ENCODE assay signal across 15 mouse cellular contexts in the genomic region with DNA sequence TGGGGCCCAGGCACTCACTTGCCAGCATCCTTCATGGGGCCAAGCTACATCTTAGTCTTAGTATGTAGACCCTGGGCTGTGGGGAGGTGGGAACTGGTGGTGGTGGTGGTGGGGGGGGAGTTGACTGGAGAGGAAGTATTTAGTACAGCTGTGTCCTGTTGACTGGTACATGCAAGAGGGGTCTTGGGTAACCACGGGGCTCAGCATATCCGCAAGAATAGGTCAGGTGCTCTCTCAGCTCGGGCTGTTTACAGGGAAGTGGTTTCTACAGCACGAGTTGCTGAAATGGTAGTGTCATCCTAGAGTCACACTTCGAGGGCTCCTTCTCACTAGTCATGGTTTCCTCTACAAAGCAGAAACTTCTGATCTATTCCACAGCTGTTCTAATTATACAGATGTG. TPM values are rescaled to one million over a fixed set of nuclear protein-coding genes. Genes with fewer than 3 reads are reported as not detected.
A peak's percentile ranks its signal among the peaks of the same experiment; 100 is the strongest.
DNase-seq lines count a peak whose midpoint lies in the region; ATAC-seq lines count a peak whose summit lies in the region.
"Had no signal": no experiment of that assay in that cellular context is flagged by ENCODE, and none has a peak within 500 bp of the region (broad histone marks: within the 10 kb centered on the region; RNA-seq: fewer than 3 reads in every experiment).

No protein-coding gene starts in this region.

- peak; percentile 53 to 62 for DNase-seq in lung, postnatal 4 days
- peak; percentile 69 to 75 for DNase-seq in spleen, postnatal 36 days (ENCODE audit: low spot score in 2 of 2)
- DNase-seq in gastrocnemius, adult 8-10 months (ENCODE audit: low spot score in 2 of 2), result no peak
- no peak for DNase-seq in kidney, postnatal 10 days
- DNase-seq in right cerebral cortex, adult 2 months (ENCODE audit: low spot score in 2 of 2), result no peak
- DNase-seq in urinary bladder, postnatal 25 days (ENCODE audit: low spot score), result no peak
- DNase-seq: adrenal gland, postnatal 25 days had no signal

- ATAC-seq in CD4-positive, CD25-positive, alpha-beta regulatory T cell, adult 4 months, result peak; percentile 92
- peak; percentile 85 for ATAC-seq in common myeloid progenitor, adult 5-6 weeks (replicated peaks; ENCODE audit: low read depth, poor library complexity, severe bottlenecking)

RNA-seq across cellular contexts. Expression of a gene that starts 5.3 kb away (rescaled TPM):
- polyA plus RNA-seq in CD4-positive, CD25-positive, alpha-beta regulatory T cell, adult 4 months (2017; shearing (Covaris generic)), result not detected
- 1.2 and 3.2 TPM in 2 replicates for total RNA-seq in common myeloid progenitor, adult 5-6 weeks (2017)
- total RNA-seq in gastrocnemius, adult 8-10 months (2022), result not detected
- total RNA-seq: adrenal gland, postnatal 25 days; heart, adult 18-20 months; layer of hippocampus, adult 8-10 months had no signal
- polyA plus RNA-seq: forebrain, embryonic 12.5 days; hindbrain, embryonic 15.5 days; lung, embryonic 15.5 days; neural tube, embryonic 15.5 days had no signal

RNA-seq across cellular contexts. Expression of a gene that starts 9.0 kb away (rescaled TPM):
- not detected for polyA plus RNA-seq in CD4-positive, CD25-positive, alpha-beta regulatory T cell, adult 4 months (2017; shearing (Covaris generic))
- 183 and 212 TPM in 2 replicates for total RNA-seq in common myeloid progenitor, adult 5-6 weeks (2017)
- total RNA-seq in gastrocnemius, adult 8-10 months (2022), result not detected
- total RNA-seq: heart, adult 18-20 months had no signal

RNA-seq across cellular contexts. Expression of a gene that starts 22.2 kb away (rescaled TPM):
- 10 to 100 TPM in 1 of 2 experiments, 1 to 10 TPM in 1; 2.9 to 12.2 TPM for polyA plus RNA-seq in CD4-positive, CD25-positive, alpha-beta regulatory T cell, adult 4 months (2017; shearing (Covaris generic))
- total RNA-seq in common myeloid progenitor, adult 5-6 weeks (2017), result 55.0 and 99.0 TPM in 2 replicates
- total RNA-seq in gastrocnemius, adult 8-10 months (2022), result not detected
- total RNA-seq: adrenal gland, postnatal 25 days; heart, adult 18-20 months had no signal
- polyA plus RNA-seq: forebrain, embryonic 12.5 days had no signal

RNA-seq across cellular contexts. Expression of a gene that starts 47.3 kb away (rescaled TPM):
- polyA plus RNA-seq in CD4-positive, CD25-positive, alpha-beta regulatory T cell, adult 4 months (2017; shearing (Covaris generic)), result not detected
- total RNA-seq in common myeloid progenitor, adult 5-6 weeks (2017), result 1.8 and 2.1 TPM in 2 replicates
- 1 to 10 TPM in 3 of 4 experiments, under 1 TPM in 1; 0.73 to 4.7 (median 2.2) TPM for total RNA-seq in gastrocnemius, adult 8-10 months (2022)

Comparison
In these comparisons a context has a peak if more than half of its experiments do, and no peak if none do; other contexts are left out.
1. DNase-seq: peak in lung, postnatal 4 days (2 of 2) and spleen, postnatal 36 days (2 of 2); none in gastrocnemius, adult 8-10 months (0 of 2), kidney, postnatal 10 days (single experiment), right cerebral cortex, adult 2 months (0 of 2) and urinary bladder, postnatal 25 days (single experiment).
2. RNA of a gene that starts 9.0 kb away (total RNA-seq): 183 to 212 TPM in common myeloid progenitor, adult 5-6 weeks; not detected in gastrocnemius, adult 8-10 months; every median in the first group is over 100 times any median in the second.
3. RNA of a gene that starts 22.2 kb away (total RNA-seq): 55.0 to 99.0 TPM in common myeloid progenitor, adult 5-6 weeks; not detected in gastrocnemius, adult 8-10 months; every median in the first group is over 10 times any median in the second.